Mouse (Mus musculus) erythroblast, adult 5-6 weeks (primary cell): ENCODE measurements around the gene Cldn14. TPM values are rescaled to one million over a fixed set of nuclear protein-coding genes. Genes with fewer than 3 reads are reported as not detected.

Source experiments
- ATAC-seq: replicated peaks from 2 replicates; pipeline ENCODE4 v1.8.0; 2016; ENCODE audit warnings: moderate number of reproducible peaks, mild to moderate bottlenecking, moderate TSS enrichment, inconsistent platforms; ENCODE audit not compliant: poor library complexity, low FRiP score, severe bottlenecking
- total RNA-seq, 2 experiments: library from RNA; stranded (forward) in 1 of 2; stranded (reverse) in 1 of 2; fragments of 150-400 nt in 1 of 2; fragments of 200-764, 138-1000 nt in 1 of 2; gene quantifications; 2 replicates each; pipeline versions ENCODE4 v1.2.3 to v1.2.4; 2015 to 2017; ENCODE audit warnings: low replicate concordance in 2 of 2

The Cldn14 gene
- total RNA-seq, 2 experiments from 2014 or later: not detected

DNA sequence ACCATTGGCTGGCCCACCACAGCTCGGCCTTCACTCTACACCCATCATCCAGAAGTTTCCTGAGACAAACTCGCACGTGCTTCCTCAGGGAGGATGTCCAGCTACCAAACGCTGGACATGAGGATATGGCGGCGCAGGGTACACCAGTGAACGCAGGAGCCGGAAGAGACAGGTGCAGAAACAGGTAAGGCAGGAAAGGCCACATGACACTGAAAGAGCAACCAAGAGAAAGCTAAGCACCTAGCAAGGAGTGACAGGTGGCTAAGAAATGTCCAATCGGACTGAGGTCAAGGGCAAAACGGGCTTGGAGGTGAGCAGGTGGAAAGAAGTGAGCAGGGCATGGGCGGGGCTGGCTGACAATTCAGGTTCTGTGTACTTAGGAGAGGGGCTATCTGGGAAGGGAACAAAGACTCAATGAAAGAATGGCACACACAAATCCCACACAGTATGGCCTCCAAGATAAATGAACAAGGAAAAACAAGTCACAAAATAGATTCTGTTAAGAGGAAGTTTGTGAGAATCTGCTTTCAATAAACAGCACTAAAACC, 47.5 kb downstream of the Cldn14 start:
- ATAC-seq: no peak

DNA sequence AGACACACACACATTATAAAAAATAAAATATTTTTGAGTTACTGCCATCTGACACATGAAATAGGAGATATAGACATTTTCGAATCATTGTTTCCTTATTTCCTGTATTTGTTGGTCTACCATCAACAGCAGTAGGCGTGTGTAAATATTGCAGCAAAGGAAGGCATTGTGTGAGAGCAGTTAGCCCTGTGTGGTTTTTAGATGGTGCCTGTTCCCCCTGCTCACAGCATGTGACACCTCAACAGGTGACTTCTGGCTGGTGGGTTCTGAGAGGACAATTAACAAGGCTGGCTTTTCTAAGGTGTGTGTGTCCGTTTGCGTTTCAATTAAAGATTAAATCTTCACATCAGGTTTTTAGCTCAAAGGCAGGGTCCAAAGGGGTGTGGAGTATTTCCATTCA, 48.1 kb downstream of the Cldn14 start:
- no peak for ATAC-seq

DNA sequence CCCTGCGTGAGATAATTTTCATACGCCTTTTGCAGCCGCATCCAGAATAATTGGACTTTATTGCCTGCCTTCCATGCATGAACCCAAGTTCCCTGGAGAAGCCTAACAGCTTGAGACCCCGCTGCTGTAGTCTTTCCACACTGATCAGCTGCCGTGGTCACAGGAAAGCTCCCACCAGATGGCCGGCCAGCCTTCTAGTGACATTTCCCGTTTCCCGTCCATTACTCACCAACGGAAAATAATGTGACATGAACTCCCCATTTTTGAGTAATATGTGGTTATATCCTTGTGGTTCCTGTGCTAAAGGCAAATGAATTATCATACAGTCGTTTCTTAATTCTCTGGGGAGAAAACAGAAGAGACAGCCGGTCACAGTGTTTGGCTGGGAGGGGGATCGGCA, 51.2 kb downstream of the Cldn14 start:
- ATAC-seq: no peak

DNA sequence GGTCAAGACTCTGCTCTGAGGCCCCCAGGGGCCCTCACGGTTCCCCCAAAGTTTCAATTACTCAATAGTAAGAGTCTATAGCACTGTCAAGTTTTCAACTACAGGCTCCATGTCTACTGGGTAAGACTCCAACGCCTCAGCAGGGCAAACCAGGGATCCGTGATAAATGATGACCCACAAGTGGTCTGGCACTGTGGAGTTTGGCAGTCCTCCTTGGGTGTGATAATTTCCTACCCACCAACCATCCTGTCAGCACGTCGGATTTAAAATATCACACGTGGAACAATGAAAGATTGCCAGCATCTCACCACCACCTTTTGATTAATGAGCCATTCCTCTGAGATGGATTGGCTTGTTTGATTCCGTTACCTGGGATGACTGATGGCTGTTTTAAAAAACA, 51.7 kb downstream of the Cldn14 start:
- no peak for ATAC-seq

DNA sequence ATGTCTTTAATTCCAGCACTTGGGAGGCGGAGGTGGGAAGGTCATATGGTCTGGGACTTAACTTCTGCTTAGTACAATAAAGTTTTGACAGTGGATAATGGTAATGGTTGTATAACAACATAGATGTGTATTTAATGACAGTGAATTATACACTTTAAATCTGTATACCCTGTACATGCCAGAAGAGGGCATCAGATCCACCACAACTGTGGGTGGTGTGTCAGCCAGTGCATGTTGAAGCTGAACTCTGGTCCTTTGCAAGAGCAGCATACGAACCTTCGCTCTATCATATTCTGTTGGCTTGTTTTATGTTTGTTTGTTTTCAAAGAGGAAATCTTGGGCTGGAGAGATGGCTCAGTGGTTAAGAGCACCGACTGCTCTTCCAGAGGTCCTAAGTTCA, 61.2 kb downstream of the Cldn14 start:
- ATAC-seq: no peak

DNA sequence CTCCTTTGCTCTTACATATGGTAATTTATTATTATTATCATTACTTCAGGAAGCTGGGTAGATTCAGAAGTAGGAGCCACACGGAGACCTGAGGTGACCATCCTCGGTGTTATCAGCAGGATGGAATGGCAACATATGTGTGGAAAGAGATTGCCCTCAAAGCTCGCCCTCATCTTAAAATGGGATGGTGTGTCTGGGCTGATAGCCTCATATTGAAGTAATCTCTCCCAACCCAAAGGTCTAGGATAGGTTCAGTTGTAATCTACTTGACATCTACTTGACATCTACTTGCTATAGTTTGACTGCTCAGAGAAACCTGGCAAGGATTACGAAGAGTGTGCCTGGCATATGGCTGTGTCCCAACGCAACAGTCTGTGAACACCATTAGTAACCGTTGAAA, 64.3 kb downstream of the Cldn14 start:
- no peak for ATAC-seq

DNA sequence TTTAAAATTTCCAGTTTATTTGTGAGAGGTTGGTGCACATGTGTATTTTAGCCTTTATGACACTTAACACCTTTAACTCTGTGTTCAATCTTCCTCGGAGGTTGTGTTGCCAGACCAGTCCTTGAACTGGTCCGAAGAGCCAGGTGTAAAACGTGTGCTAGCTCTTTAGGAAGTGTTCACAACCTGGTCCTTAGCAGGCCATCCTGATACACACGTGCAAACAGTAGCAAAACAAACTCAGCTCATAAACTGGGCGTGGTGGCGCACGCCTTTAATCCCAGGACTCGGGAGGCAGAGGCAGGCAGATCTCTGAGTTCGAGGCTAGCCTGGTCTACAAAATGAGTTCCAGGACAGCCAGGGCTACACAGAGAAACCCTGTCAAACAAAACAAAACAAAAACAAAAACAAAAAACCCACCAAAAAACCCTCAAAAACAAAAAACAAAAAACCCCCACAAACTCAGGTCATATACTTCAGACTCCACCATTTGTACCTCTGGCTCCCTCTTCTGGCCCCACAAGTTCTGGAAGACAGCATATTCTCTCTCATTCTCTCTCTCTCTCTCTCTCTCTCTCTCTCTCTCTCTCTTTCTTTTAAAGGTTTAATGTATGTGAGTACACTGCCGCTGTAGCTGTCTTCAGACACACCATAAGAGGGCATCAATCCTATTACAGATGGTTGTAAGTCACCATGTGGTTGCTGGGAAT, 65.7 kb downstream of the Cldn14 start:
- ATAC-seq: no peak

DNA sequence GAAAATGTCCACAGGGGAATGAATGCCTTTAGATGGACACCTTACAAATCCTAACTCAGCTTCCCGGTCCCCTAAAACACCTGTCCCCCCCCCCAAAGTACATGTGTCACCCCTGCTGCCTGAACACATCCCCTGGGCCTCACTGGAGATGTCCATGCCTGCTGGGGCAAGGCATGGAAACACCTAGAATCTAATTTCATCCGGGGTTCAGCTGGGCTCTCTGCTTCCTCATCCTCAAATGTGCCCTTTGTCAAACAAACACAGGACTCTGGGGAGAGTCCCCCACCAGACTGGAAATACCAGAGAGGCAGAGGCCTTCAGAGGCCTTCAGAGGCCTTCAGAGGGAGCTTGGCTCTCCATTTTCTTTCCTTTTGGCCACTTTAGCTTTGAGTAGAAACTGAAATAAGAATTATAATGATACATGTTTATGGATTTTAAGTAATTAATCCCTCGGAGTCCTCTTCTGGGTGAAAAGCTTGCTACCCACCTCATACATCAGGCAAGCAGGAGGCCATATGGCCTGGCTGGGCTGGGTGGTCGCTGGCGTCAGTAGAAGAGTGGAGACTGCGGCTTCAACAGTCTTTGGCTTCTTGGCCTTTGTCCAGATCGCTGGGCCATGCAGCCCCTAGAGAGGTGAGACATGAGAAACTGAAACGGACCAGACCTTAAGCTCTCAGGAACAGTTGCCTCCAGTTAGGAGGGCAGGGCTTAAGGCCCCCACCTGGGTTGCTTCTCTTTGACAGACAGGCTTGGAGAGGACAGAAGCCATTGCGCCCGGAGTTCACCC, 66.7 kb downstream of the Cldn14 start:
- ATAC-seq: no peak

DNA sequence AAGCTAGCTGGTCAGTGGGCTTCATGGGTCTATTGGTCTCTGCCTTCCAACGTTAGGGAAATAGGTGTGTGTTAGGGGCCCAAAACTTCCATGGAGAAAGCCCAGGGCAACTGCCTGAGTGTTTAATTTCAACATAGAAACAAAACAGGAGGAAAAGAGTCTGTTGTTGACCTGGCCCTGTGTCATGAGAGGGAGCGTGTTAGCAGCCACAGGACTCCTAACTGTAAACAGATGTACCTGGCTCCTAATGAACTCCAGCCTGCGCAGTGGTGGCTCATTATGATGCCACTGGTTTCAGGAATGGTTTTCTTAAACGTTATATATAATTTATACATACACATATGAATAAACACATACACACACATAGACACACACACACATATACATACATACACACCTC, 68.7 kb downstream of the Cldn14 start:
- ATAC-seq: no peak

DNA sequence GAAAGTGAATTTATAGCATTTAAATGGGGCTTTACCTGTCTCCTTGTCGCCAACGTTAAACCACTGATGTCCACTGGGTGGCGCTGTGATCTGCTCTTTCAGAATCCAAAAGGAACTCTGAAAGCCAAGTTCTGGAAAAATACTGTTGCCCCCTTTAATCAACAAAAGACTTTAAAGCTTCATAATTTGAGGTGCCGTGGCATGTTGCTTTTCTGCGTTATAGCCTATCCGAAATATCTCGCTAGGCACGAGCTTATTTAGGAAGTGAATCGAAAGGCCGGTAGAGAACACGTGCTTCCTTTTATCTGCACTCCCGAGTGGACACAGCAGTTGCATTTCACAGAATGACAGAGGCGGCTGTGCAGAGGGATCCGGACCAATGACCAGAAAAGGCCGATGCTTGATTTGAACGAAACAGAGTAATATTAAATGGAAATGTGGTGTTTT, 70.2 kb downstream of the Cldn14 start:
- ATAC-seq: no peak

DNA sequence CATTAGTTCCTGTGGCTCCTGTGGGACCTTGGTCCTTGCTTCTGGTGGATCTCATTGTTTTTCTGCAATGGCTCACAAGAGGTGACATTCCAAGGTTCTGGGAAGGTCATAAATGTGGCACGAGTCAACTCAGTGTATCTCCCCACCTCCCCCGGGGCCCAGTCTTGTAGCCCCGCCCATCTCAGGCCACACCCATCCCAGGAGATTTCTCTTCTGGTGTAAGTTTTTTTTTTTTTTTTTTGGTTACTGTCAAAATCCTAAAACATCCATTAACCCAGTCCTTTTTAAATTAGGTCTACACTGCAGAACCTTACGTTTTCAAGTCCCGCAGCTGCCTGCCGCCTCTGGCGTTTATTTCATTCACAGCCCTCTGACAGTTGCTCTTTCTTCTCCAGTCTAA, 73.6 kb downstream of the Cldn14 start:
- ATAC-seq: no peak

DNA sequence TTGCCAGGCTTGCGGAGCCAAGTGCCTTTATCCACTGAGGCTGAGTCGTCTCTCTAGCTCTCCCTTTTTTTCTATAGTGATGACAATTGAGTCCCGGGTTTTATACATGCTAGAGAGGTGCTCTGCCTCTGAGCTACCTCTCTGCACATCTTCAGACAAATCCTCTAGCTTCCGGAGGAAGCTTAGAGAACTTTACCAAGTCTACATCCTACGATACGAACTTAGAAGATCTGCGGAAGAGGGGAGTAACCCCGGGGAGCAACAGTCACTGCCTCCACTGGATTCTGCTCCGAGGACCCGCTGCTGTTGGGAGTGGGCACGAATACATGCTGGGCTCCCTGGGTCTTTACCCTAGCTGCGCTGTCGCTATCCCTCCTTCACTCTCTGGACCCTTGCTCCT, 74.0 kb downstream of the Cldn14 start:
- no peak for ATAC-seq

DNA sequence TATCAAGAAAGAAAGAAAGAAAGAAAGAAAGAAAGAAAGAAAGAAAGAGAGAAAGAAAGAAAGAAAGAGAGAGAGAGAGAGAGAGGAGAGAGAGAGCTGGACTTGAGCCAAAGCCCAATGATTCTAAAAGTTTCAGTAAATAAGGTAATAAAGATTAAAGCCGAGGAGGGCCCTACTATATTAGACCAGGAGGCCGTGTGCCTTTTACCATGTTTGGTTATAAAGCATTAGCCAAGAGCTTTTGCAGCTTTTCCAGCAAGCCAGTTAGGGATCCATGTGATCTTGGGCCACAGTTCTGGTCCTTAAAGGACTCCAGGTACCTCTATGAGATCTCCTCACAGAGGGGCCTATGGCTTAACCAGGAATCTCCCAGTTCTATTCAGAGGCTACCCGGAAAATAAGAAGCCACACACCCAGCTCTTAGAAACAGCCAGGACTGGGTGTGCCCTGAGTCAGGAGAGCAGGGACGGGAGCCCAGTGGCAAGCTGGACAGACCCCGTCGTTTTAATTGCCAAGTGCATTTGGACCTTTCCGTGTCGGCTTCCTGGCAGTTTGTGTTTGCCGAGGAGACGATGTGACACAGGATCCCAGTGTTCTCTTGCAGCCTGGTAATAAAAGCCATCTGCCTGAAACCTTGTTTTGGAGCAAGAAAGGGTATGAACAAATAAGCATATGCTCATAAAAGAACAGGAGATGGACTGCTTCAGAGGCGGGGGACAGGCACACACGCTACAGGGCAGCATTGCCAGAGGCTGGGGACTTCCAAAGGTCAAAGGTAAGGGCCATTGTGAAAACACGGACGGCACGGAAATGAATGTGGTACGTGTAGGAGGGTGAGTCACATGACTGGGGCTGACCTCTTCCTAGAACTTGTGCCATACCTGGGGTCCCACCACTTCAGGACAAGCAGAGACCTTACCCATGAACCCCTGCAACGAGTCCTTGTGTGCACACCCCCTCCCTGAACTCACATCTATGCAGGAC, 76.2 kb downstream of the Cldn14 start:
- ATAC-seq: no peak

DNA sequence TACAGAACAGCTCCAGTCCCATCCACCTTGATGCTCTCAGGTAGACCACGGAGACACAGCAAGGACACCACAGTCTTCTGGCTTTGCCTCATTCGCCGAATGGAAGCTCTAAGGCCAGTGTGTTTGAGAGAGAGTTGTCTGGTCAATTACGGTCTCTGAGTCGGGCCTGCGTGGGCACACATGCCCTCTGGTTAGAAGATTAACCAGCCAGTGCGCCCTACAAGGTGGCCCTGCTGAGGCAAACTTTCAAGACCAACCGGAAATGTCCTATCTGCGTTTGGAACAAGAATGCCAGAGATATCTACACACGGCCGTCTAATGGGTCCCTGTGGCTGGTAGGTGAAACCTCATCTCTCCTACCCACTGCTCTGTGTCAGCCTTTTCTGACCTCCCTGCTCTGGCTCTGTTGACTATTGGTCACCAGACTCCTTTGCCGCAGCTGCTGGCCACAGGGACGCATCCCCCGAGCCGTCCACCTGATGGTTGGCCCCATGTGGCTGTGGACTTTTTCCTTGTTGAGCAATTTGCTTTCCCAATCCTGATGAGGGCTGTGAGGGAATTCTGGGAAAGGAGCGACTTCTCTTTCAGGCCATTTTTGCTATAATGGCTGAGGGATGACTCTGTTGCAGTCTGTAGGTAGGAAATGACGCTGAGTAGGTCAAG, 79.1 kb downstream of the Cldn14 start:
- ATAC-seq: no peak

DNA sequence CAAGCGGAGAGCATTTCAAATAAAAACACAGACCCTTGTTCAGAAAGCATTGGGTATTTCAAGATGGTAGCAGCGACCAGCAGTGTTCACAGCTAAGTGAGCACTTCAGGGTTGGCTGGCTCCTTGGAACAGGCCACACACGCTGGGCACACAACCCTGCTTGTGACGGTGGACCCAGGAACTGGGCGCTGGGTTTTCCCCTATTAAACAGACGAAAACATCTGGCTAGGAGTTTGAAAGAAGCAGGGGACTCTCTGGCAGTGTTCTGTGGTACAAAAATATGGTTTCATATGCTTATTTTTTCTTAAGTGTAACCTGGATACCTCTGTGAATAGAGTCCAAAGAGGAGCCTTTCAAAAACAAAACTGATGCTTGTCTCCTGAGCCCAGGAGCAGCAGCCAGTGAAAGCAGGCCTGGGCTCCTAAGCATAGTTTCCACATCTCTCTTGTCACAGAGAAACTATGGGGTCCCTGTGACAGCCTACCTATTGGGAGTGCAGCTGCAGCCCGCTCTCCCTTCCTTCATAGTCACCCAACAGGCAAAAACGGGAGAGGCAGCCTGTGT, 82.9 kb downstream of the Cldn14 start:
- no peak for ATAC-seq

DNA sequence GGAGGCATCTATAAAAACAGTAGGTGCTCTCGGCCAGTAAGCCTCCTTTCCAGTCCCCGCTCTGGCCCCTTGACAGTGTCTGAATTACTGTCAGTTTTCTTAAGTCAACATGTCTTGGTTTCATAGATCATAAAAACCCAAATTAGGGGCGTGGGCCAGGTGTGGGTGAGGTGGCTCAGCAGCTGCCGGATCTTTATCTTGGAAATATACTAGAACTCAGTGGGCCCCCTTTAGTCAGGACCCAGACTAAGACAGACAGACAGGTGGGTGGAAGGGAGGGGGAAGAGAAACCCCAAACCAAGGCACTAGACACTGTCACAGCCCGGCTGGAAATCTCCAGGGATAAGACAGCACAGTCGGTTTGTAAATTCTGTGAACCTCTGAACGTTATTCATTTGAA, 84.8 kb downstream of the Cldn14 start:
- no peak for ATAC-seq

DNA sequence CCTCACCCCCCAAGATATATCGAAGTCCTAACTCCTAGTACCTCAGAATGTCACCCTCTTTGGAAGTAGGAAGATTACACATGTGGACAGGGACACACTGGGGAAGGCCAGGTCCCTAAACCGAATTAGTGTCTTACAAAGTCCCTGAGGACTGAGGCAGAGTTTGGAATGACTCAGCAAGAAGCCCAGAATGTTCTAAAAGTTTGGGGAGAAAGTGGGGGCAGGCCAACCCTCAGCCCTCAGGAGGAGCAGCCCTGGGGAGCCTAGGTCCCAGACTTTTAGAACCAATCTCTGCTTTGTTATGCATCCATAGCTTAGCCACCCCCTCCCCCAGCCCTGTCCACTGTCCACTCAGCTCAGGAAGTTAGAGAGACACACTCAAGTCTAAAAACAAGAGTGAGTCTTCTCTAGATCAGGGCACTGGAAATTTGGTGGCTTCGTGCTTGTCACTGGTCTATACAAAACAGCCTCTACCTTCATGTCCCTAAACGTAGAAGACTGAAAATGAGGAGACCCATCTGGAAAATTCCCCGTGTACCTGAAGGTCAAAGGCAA, 85.7 kb downstream of the Cldn14 start:
- ATAC-seq: no peak

DNA sequence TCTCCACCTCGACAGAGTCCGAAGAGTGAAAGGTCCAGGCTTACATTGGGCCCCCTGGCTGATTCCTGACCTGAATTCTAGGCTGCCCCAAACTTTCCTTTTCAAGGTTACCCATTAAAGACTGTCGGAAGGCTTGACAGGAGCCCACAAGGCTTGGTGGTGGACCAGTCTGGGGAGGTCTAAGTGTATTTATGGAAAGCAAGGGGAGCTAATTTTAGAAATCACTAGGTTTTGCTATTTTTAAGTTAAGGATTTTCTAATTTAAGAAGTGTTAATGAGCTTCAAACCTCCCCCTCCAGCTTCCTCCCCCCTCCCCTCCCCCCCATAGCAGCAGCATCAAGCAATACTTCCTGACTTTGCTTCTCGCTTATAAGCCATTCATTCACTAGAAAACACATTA, 88.0 kb downstream of the Cldn14 start:
- no peak for ATAC-seq

DNA sequence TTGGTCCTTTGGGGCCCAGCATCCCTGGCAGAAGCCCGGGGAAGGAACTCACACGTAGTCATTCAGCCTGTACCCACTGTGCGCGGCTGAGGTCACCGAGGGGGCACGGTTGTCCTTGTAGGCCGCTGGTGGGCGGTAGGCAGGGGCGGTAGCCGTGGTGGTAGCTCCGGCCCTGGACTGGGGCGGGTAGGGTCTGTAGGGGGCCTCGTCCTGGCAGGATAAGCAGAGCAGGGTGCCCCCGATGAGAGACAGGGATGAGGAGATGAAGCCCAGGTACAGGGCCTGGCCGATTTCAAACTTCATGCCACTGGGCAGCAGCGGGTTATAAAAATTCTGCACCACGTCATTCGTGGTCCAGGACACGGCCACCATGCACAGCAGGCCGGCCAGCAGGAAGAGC, 89.4 kb downstream of the Cldn14 start:
- ATAC-seq: no peak
